Mouse (Mus musculus): ENCODE measurements around the gene Cdkal1. TPM values are rescaled to one million over a fixed set of nuclear protein-coding genes. Genes with fewer than 3 reads are reported as not detected.

The Cdkal1 gene
- total and polyA plus RNA-seq, 3 experiments, result 8.7 to 13.7 (median 9.5) TPM

- no peak for DNase-seq (ENCODE audit: extremely low read depth)
- Histone ChIP-seq H3K36me3 (replicated peaks in 1 of 2; ENCODE audit: control insufficient read depth in 1 of 2, insufficient read depth in 1 of 2, low read length in 1 of 2) (no peaks in the 10 kb centered on the region), H3K4me1 (ENCODE audit: control insufficient read depth in 1 of 2, insufficient read depth in 2 of 2) (peaks cover 0 to 10% of the 10 kb centered on the region in 2 experiments; a peak in 1 of 4 replicates), H3K9me3 (replicated peaks; ENCODE audit: low read length) (no peaks in the 10 kb centered on the region), H3K4me2 (ENCODE audit: insufficient read depth, low read depth, poor library complexity, severe bottlenecking) (no peak overlapping the region), H3K9ac (ENCODE audit: insufficient read depth, low read depth) (no peak overlapping the region), H3K27me3 (replicated peaks) (no peaks in the 10 kb centered on the region), H3K4me3 (replicated peaks in 1 of 3; ENCODE audit: low read depth in 2 of 3, low read length in 2 of 3, poor library complexity in 1 of 3) (no peak overlapping the region), H3K79me2 (replicated peaks; ENCODE audit: control insufficient read depth, extremely low read depth, insufficient read depth, poor library complexity, severe bottlenecking) (no peaks in the 10 kb centered on the region), H3K27ac (ENCODE audit: insufficient read depth, low read depth) (no peak overlapping the region)
- dilution Hi-C loops (cut with MboI; ENCODE audit: extremely low pct_ligation_motif_present, extremely low pct_unique_long_range_greater_than_20kb, low sequenced_read_pairs), result no loop called here
- TF ChIP-seq ELF1 (IDR thresholded peaks at IDR 0.05; ENCODE audit: low read depth, low read length), result no peak
- no peak for TF ChIP-seq PAX5 (IDR thresholded peaks at IDR 0.05; ENCODE audit: low read length)
- TF ChIP-seq POLR2AphosphoS2 (IDR thresholded peaks at IDR 0.05; ENCODE audit: low read depth, low read length), result no peak
- no peak for TF ChIP-seq ZMIZ1 (IDR thresholded peaks at IDR 0.05; ENCODE audit: low read depth, low read length)
- no peak for TF ChIP-seq NELFE (IDR thresholded peaks at IDR 0.05; ENCODE audit: low read depth, low read length)
- no peak for TF ChIP-seq TBP (conservative IDR thresholded peaks at IDR 0.05; ENCODE audit: low read depth, low read length)
- TF ChIP-seq MAX (IDR thresholded peaks at IDR 0.05; ENCODE audit: low read length), result no peak
- no peak for TF ChIP-seq USF2 (conservative IDR thresholded peaks at IDR 0.05; ENCODE audit: low read depth, low read length)
- in situ Hi-C loops (cut with MboI; ENCODE audit: low pct_ligation_motif_present, low pct_unique_long_range_greater_than_20kb, low sequenced_read_pairs), result no loop called here
Observed at GRCm38 (mm10) chr13:29162867-29163514, 692.5 kb downstream of the Cdkal1 start.

DNA sequence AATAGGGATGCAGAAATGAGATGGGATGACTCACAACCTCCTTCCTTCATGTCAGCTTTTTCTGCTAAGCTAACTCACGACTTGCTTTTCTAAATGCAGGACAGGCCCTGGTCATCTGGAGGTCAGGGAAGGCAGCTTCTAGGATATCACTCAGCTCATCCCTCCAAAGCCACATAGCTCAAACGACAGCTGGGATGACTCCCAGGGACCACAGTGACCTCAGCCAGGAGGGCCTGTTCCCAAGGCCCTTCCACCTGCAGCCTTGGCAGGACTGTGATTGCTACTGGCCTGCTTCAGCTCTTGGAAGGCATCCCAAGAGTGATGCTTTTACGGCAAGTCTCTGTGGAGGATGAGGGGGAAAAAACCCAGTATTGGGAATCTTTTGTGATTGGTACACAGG, 693.0 kb downstream of the Cdkal1 start:
- H3K27me3 ChIP-seq (replicated peaks), result no peaks in the 10 kb centered on the region
- H3K36me3 ChIP-seq (replicated peaks in 1 of 2; ENCODE audit: control insufficient read depth in 1 of 2, insufficient read depth in 1 of 2, low read length in 1 of 2), result no peaks in the 10 kb centered on the region

DNA sequence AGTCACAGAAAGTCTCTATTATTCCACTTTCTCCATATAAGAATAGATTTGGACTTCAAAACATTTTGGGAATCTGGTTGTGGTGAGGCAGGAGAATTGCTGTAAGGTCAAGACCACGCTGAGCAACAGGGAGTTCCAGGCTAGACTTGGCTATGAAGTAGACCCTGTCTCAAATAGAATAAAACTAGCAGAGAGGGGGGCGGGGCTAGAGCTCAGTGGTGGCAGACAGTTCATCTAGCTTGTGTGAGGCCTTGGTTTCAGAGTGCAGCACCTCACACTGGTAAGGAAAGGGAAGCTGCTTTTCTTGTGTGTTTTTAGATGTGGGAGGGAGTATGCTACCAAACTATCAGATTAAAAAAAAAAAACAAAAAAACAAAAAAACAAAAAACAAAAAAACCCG, 694.0 kb downstream of the Cdkal1 start:
- Histone ChIP-seq H3K4me1 (ENCODE audit: control insufficient read depth in 1 of 2, insufficient read depth in 2 of 2) (peaks cover 0 to 10% of the 10 kb centered on the region in 2 experiments; a peak in 1 of 4 replicates), H3K9me3 (replicated peaks; ENCODE audit: low read length) (no peaks in the 10 kb centered on the region), H3K9ac (ENCODE audit: insufficient read depth, low read depth) (no peak overlapping the region), H3K27me3 (replicated peaks) (no peaks in the 10 kb centered on the region), H3K36me3 (replicated peaks in 1 of 2; ENCODE audit: control insufficient read depth in 1 of 2, insufficient read depth in 1 of 2, low read length in 1 of 2) (no peaks in the 10 kb centered on the region), H3K79me2 (replicated peaks; ENCODE audit: control insufficient read depth, extremely low read depth, insufficient read depth, poor library complexity, severe bottlenecking) (no peaks in the 10 kb centered on the region), H3K27ac (ENCODE audit: insufficient read depth, low read depth) (no peak overlapping the region), H3K4me2 (ENCODE audit: insufficient read depth, low read depth, poor library complexity, severe bottlenecking) (no peak overlapping the region), H3K4me3 (replicated peaks in 1 of 3; ENCODE audit: low read depth in 2 of 3, low read length in 2 of 3, poor library complexity in 1 of 3) (no peak overlapping the region)
- DNase-seq (ENCODE audit: extremely low read depth), result no peak
- dilution Hi-C loops (cut with MboI; ENCODE audit: extremely low pct_ligation_motif_present, extremely low pct_unique_long_range_greater_than_20kb, low sequenced_read_pairs), result no loop called here
- in situ Hi-C loops (cut with MboI; ENCODE audit: low pct_ligation_motif_present, low pct_unique_long_range_greater_than_20kb, low sequenced_read_pairs), result no loop called here
- TF ChIP-seq TCF12 (IDR thresholded peaks at IDR 0.05; ENCODE audit: low read depth, low read length) (no peak), MXI1 (IDR thresholded peaks at IDR 0.05; ENCODE audit: low read depth, low read length) (no peak), UBTF (IDR thresholded peaks at IDR 0.05; ENCODE audit: low read depth, low read length) (no peak), KAT2A (IDR thresholded peaks at IDR 0.05; ENCODE audit: insufficient replicate concordance, low read length) (no peak), ZKSCAN1 (IDR thresholded peaks at IDR 0.05; ENCODE audit: borderline replicate concordance, low read depth, low read length) (no peak), NRF1 (IDR thresholded peaks at IDR 0.05; ENCODE audit: low read depth, low read length) (no peak), ELF1 (IDR thresholded peaks at IDR 0.05; ENCODE audit: low read depth, low read length) (no peak), ETS1 (conservative IDR thresholded peaks at IDR 0.05; ENCODE audit: low read depth, low read length) (no peak), SIN3A (IDR thresholded peaks at IDR 0.05; ENCODE audit: low read length) (no peak), TBP (conservative IDR thresholded peaks at IDR 0.05; ENCODE audit: low read depth, low read length) (no peak), ZC3H11A (IDR thresholded peaks at IDR 0.05; ENCODE audit: low read depth, low read length) (no peak), CTCF (conservative IDR thresholded peaks at IDR 0.05 in 1 of 2, IDR thresholded peaks at IDR 0.05 in 1 of 2; ENCODE audit: low read depth in 2 of 2, low read length in 2 of 2) (no peak), USF1 (IDR thresholded peaks at IDR 0.05; ENCODE audit: low read depth, low read length) (no peak), ZNF384 (IDR thresholded peaks at IDR 0.05; ENCODE audit: low read depth, low read length) (no peak), PAX5 (IDR thresholded peaks at IDR 0.05; ENCODE audit: low read length) (no peak), NELFE (IDR thresholded peaks at IDR 0.05; ENCODE audit: low read depth, low read length) (no peak), RAD21 (IDR thresholded peaks at IDR 0.05; ENCODE audit: low read depth, low read length) (no peak; the same call in 1 of the 2 replicates)

More for the DNA sequence above, 693.0 kb downstream of the Cdkal1 start:
- Histone ChIP-seq H3K9ac (ENCODE audit: insufficient read depth, low read depth) (no peak overlapping the region), H3K27ac (ENCODE audit: insufficient read depth, low read depth) (no peak overlapping the region), H3K9me3 (replicated peaks; ENCODE audit: low read length) (no peaks in the 10 kb centered on the region), H3K4me1 (ENCODE audit: control insufficient read depth in 1 of 2, insufficient read depth in 2 of 2) (peaks cover 0 to 10% of the 10 kb centered on the region in 2 experiments; a peak in 1 of 4 replicates), H3K79me2 (replicated peaks; ENCODE audit: control insufficient read depth, extremely low read depth, insufficient read depth, poor library complexity, severe bottlenecking) (no peaks in the 10 kb centered on the region), H3K4me3 (replicated peaks in 1 of 3; ENCODE audit: low read depth in 2 of 3, low read length in 2 of 3, poor library complexity in 1 of 3) (no peak overlapping the region), H3K4me2 (ENCODE audit: insufficient read depth, low read depth, poor library complexity, severe bottlenecking) (no peak overlapping the region)
- dilution Hi-C loops (cut with MboI; ENCODE audit: extremely low pct_ligation_motif_present, extremely low pct_unique_long_range_greater_than_20kb, low sequenced_read_pairs) (no loop called here), in situ Hi-C loops (cut with MboI; ENCODE audit: low pct_ligation_motif_present, low pct_unique_long_range_greater_than_20kb, low sequenced_read_pairs) (no loop called here)
- no peak for TF ChIP-seq CHD1 (IDR thresholded peaks at IDR 0.05; ENCODE audit: low read depth, low read length)
- TF ChIP-seq USF2 (conservative IDR thresholded peaks at IDR 0.05; ENCODE audit: low read depth, low read length), result no peak
- TF ChIP-seq MAX (IDR thresholded peaks at IDR 0.05; ENCODE audit: low read length), result no peak
- no peak for TF ChIP-seq CHD2 (IDR thresholded peaks at IDR 0.05; ENCODE audit: low read length)
- TF ChIP-seq TBP (conservative IDR thresholded peaks at IDR 0.05; ENCODE audit: low read depth, low read length), result no peak
- no peak for TF ChIP-seq PAX5 (IDR thresholded peaks at IDR 0.05; ENCODE audit: low read length)
- no peak for TF ChIP-seq ETS1 (conservative IDR thresholded peaks at IDR 0.05; ENCODE audit: low read depth, low read length)
- TF ChIP-seq BHLHE40 (IDR thresholded peaks at IDR 0.05; ENCODE audit: low read depth, low read length), result no peak
- no peak for TF ChIP-seq EP300 (IDR thresholded peaks at IDR 0.05; ENCODE audit: low read length)
- no peak for TF ChIP-seq HCFC1 (IDR thresholded peaks at IDR 0.05; ENCODE audit: low read depth, low read length)
- TF ChIP-seq SIN3A (IDR thresholded peaks at IDR 0.05; ENCODE audit: low read length), result no peak
- TF ChIP-seq MYC (IDR thresholded peaks at IDR 0.05; ENCODE audit: low read depth, low read length), result no peak
- DNase-seq (ENCODE audit: extremely low read depth), result no peak
